Mouse (Mus musculus): Measurements from ENCODE around the gene Lrrc28. TPM values are rescaled to one million over a fixed set of nuclear protein-coding genes. Genes with fewer than 3 reads are reported as not detected.

Lrrc28 gene
- 43.2 and 48.5 TPM in 2 replicates for total RNA-seq (2014; rRNA removed)
- 22.4 and 22.6 TPM in 2 replicates for polyA plus RNA-seq (2015; fragmentation: Nextera tagmentation; extraction: Ambion mirVana)

GRCm38 (mm10) chr7:67644833-67645680 is at the start of gene Lrrc28:
TSS of gene Lrrc28 (minus strand) at chr7:67645268.
- peak; percentile 100 for ATAC-seq
- peaks cover 6% of the 10 kb centered on the region; the same call in 1 of the 2 replicates for H3K4me1 ChIP-seq (ENCODE audit: insufficient read depth, low read length)
- WGBS, result under 1% methylated on average over 55 of the region's 55 CpGs
- peak within 1 kb of the TSS; percentile 75 for H3K4me3 ChIP-seq (ENCODE audit: low read length)
- H3K27ac ChIP-seq, result peak within 1 kb of the TSS; percentile 91
- H3K9me3 ChIP-seq (ENCODE audit: low read length), result no peaks in the 10 kb centered on the region
- peak; percentile 99 for DNase-seq (ENCODE audit: low spot score)
- peak within 1 kb of the TSS; percentile 71 for H3K9ac ChIP-seq (replicated peaks; ENCODE audit: low read length)
- no peak for TF ChIP-seq CTCF (IDR thresholded peaks at IDR 0.05; ENCODE audit: low read depth)
- no peaks in the 10 kb centered on the region for H3K27me3 ChIP-seq (ENCODE audit: insufficient read depth, low read length)
- peaks cover 5% of the 10 kb centered on the region; the same call in 1 of the 2 replicates for H3K36me3 ChIP-seq (ENCODE audit: insufficient read depth, low read length)
- peak within 1 kb of the TSS; percentile 65 for H3K4me2 ChIP-seq (ENCODE audit: low read depth, low read length)

- ATAC-seq (no peak), DNase-seq (ENCODE audit: low spot score) (no peak)
- Histone ChIP-seq H3K4me1 (ENCODE audit: insufficient read depth, low read length) (no peaks in the 10 kb centered on the region), H3K36me3 (ENCODE audit: insufficient read depth, low read length) (no peaks in the 10 kb centered on the region), H3K4me2 (ENCODE audit: low read depth, low read length) (no peak overlapping the region), H3K9ac (replicated peaks; ENCODE audit: low read length) (no peak overlapping the region), H3K9me3 (ENCODE audit: low read length) (no peaks in the 10 kb centered on the region), H3K27me3 (ENCODE audit: insufficient read depth, low read length) (no peaks in the 10 kb centered on the region), H3K27ac (no peak overlapping the region), H3K4me3 (ENCODE audit: low read length) (no peak overlapping the region)
- 93% methylated on average over 23 of the region's 23 CpGs for WGBS
- TF ChIP-seq CTCF (IDR thresholded peaks at IDR 0.05; ENCODE audit: low read depth), result no peak
These were observed 47.9 kb upstream of the Lrrc28 start for GRCm38 (mm10) chr7:67692791-67693538.

GRCm38 (mm10) chr7:67692141-67692540 is 47.1 kb upstream of the Lrrc28 start:
- ATAC-seq (no peak), DNase-seq (ENCODE audit: low spot score) (no peak)
- Histone ChIP-seq H3K27ac (no peak overlapping the region), H3K9ac (replicated peaks; ENCODE audit: low read length) (no peak overlapping the region), H3K4me3 (ENCODE audit: low read length) (no peak overlapping the region), H3K4me1 (ENCODE audit: insufficient read depth, low read length) (no peaks in the 10 kb centered on the region), H3K27me3 (ENCODE audit: insufficient read depth, low read length) (no peaks in the 10 kb centered on the region), H3K36me3 (ENCODE audit: insufficient read depth, low read length) (no peaks in the 10 kb centered on the region), H3K4me2 (ENCODE audit: low read depth, low read length) (no peak overlapping the region), H3K9me3 (ENCODE audit: low read length) (no peaks in the 10 kb centered on the region)
- 80% methylated on average over 3 of the region's 3 CpGs for WGBS
- TF ChIP-seq CTCF (IDR thresholded peaks at IDR 0.05; ENCODE audit: low read depth), result no peak

- WGBS, result 88% methylated on average over 6 of the region's 6 CpGs
- H3K4me1 ChIP-seq (ENCODE audit: insufficient read depth, low read length), result no peaks in the 10 kb centered on the region
- no peaks in the 10 kb centered on the region for H3K27me3 ChIP-seq (ENCODE audit: insufficient read depth, low read length)
- no peak overlapping the region for H3K27ac ChIP-seq
- ATAC-seq, result no peak
- no peaks in the 10 kb centered on the region for H3K36me3 ChIP-seq (ENCODE audit: insufficient read depth, low read length)
- H3K4me3 ChIP-seq (ENCODE audit: low read length), result no peak overlapping the region
- H3K9ac ChIP-seq (replicated peaks; ENCODE audit: low read length), result no peak overlapping the region
- TF ChIP-seq CTCF (IDR thresholded peaks at IDR 0.05; ENCODE audit: low read depth), result no peak
- H3K4me2 ChIP-seq (ENCODE audit: low read depth, low read length), result no peak overlapping the region
- DNase-seq (ENCODE audit: low spot score), result no peak
- H3K9me3 ChIP-seq (ENCODE audit: low read length), result no peaks in the 10 kb centered on the region
These were observed 46.0 kb upstream of the Lrrc28 start for GRCm38 (mm10) chr7:67691036-67691435.

- Histone ChIP-seq H3K9ac (replicated peaks; ENCODE audit: low read length) (no peak overlapping the region), H3K4me2 (ENCODE audit: low read depth, low read length) (no peak overlapping the region), H3K27ac (no peak overlapping the region), H3K9me3 (ENCODE audit: low read length) (no peaks in the 10 kb centered on the region), H3K4me3 (ENCODE audit: low read length) (no peak overlapping the region), H3K27me3 (ENCODE audit: insufficient read depth, low read length) (no peaks in the 10 kb centered on the region), H3K4me1 (ENCODE audit: insufficient read depth, low read length) (no peaks in the 10 kb centered on the region), H3K36me3 (ENCODE audit: insufficient read depth, low read length) (no peaks in the 10 kb centered on the region)
- WGBS, result 82% methylated on average over 7 of the region's 7 CpGs
- ATAC-seq, result no peak
- TF ChIP-seq CTCF (IDR thresholded peaks at IDR 0.05; ENCODE audit: low read depth), result no peak
- no peak for DNase-seq (ENCODE audit: low spot score)
These were observed 44.7 kb upstream of the Lrrc28 start for GRCm38 (mm10) chr7:67689793-67690192.

- no peaks in the 10 kb centered on the region for H3K36me3 ChIP-seq (ENCODE audit: insufficient read depth, low read length)
- DNase-seq (ENCODE audit: low spot score) (no peak), ATAC-seq (no peak)
- no peak overlapping the region for H3K4me3 ChIP-seq (ENCODE audit: low read length)
- H3K9ac ChIP-seq (replicated peaks; ENCODE audit: low read length), result no peak overlapping the region
- no peaks in the 10 kb centered on the region for H3K27me3 ChIP-seq (ENCODE audit: insufficient read depth, low read length)
- no peaks in the 10 kb centered on the region for H3K9me3 ChIP-seq (ENCODE audit: low read length)
- no peak for TF ChIP-seq CTCF (IDR thresholded peaks at IDR 0.05; ENCODE audit: low read depth)
- WGBS, result 42% methylated on average over 3 of the region's 3 CpGs
- H3K4me1 ChIP-seq (ENCODE audit: insufficient read depth, low read length), result no peaks in the 10 kb centered on the region
- no peak overlapping the region for H3K27ac ChIP-seq
- H3K4me2 ChIP-seq (ENCODE audit: low read depth, low read length), result no peak overlapping the region
These were observed 43.2 kb upstream of the Lrrc28 start for GRCm38 (mm10) chr7:67688281-67688680.

Data from hindbrain, postnatal 0 days (tissue).